Mouse (Mus musculus) spleen, adult 2 months (tissue): ENCODE results near the gene Rnf34. TPM values are rescaled to one million over a fixed set of nuclear protein-coding genes. Genes with fewer than 3 reads are reported as not detected.

Experiments
- DNase-seq, 2 experiments: peaks; one replicate each; pipeline versions ENCODE4 v3.0.0 to v3.0.0-alpha.2; 2012 to 2021; ENCODE audit warnings: low spot score in 2 of 2, low read depth in 1 of 2
- H3K27ac ChIP-seq: fragments of 200-500 bp; 2 replicates; pipeline ENCODE4 v1.5.1; 2012; ENCODE audit warnings: low read length, inconsistent platforms; ENCODE audit not compliant: insufficient read depth
- H3K27me3 ChIP-seq: fragments of 200-500 bp; 2 replicates; pipeline ENCODE4 v1.6.1; 2012; ENCODE audit warnings: mild to moderate bottlenecking, moderate library complexity, low read length, inconsistent platforms; ENCODE audit not compliant: control insufficient read depth, insufficient read depth
- H3K36me3 ChIP-seq: fragments of 200-500 bp; 2 replicates; pipeline ENCODE4 v1.6.1; 2012; ENCODE audit warnings: mild to moderate bottlenecking, low read length, inconsistent platforms; ENCODE audit not compliant: control insufficient read depth, insufficient read depth
- H3K4me1 ChIP-seq: fragments of 200-500 bp; 2 replicates; pipeline ENCODE4 v1.6.1; 2011; ENCODE audit warnings: inconsistent platforms; ENCODE audit not compliant: control insufficient read depth, insufficient read depth, insufficient read length
- H3K4me3 ChIP-seq: fragments of 200-500 bp; 2 replicates; pipeline ENCODE4 v1.5.1; 2011; ENCODE audit warnings: mild to moderate bottlenecking, inconsistent platforms; ENCODE audit not compliant: insufficient read depth, insufficient read length; ENCODE audit errors: extremely low read depth
- CTCF ChIP-seq: fragments of 200-500 bp; IDR thresholded peaks from 2 replicates; pipeline ENCODE4 v1.5.1; 2011; ENCODE audit warnings: mild to moderate bottlenecking, inconsistent platforms; ENCODE audit not compliant: insufficient read depth, insufficient read length, insufficient replicate concordance; ENCODE audit errors: extremely low read depth
- POLR2A ChIP-seq: fragments of 200-500 bp; IDR thresholded peaks from 2 replicates; pipeline ENCODE4 v1.6.1; 2011; ENCODE audit warnings: low read depth, low read length, inconsistent platforms
- WGBS: fragments of 180-500 bp; shearing (Covaris S2); methylation state at CpG from one replicate; pipeline ENCODE4 v1.1.7; 2018; 5-methylcytosine and 5-hydroxymethylcytosine counted together
- polyA plus RNA-seq: library from polyadenylated mRNA; depleted of rRNA; stranded (reverse); fragments of >200 nt; gene quantifications from 2 replicates; pipeline ENCODE4 v1.2.3, GENCODE M21; 2012

The Rnf34 gene
- polyA plus RNA-seq, 1 experiment = 7.0 TPM

DNA sequence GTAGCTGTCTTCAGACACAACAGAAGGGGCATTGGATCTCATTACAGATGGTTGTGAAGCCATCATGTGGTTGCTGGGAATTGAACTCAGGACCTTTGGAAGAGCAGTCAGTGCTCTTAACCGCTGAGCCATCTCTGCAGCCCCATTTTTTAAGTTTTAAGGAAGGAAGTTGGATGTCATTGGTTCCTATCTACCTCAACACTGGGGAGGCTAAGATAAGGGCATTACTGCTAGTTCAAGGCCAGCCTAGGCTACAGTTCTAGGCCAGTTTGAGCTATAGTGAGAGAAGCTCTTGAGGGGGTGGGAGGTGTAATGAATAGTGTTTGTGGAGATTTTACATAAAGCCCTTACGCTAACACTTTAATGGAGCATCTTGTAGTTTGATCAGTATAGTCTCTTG lies 13.2 kb downstream of the Rnf34 start:
- no peak for DNase-seq
- H3K27ac ChIP-seq = no peak overlapping the region
- WGBS = 95% methylated on average over 2 of the region's 2 CpGs
- TF ChIP-seq CTCF (no peak), POLR2A (no peak)
- H3K36me3 ChIP-seq = peaks cover 29% of the 10 kb centered on the region
- no peak overlapping the region for H3K4me3 ChIP-seq
- H3K4me1 ChIP-seq = no peaks in the 10 kb centered on the region
- no peaks in the 10 kb centered on the region for H3K27me3 ChIP-seq

DNA sequence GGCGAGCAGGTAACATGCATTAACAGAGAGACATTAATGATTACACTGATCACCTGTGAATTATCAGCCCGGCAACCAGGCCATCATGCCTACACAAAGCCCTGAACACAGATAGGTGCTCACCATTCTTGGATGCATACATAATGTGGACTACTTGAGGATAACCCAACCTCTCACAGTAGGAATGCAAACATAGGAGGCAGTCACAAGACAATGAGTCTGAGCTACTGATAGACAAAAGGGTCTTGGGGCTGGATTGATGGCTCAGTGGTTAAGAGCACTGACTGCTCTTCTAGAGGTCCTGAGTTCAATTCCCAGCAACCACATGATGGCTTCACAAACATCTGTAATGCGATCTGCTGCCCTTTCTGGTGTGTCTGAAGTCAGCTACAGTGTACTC lies 22.8 kb downstream of the Rnf34 start:
- TF ChIP-seq CTCF (no peak), POLR2A (no peak)
- Histone ChIP-seq H3K4me3 (no peak overlapping the region), H3K27ac (no peak overlapping the region), H3K4me1 (no peaks in the 10 kb centered on the region), H3K27me3 (no peaks in the 10 kb centered on the region), H3K36me3 (peaks cover 28% of the 10 kb centered on the region)
- 93% methylated on average over 3 of the region's 3 CpGs for WGBS
- DNase-seq = no peak

DNA sequence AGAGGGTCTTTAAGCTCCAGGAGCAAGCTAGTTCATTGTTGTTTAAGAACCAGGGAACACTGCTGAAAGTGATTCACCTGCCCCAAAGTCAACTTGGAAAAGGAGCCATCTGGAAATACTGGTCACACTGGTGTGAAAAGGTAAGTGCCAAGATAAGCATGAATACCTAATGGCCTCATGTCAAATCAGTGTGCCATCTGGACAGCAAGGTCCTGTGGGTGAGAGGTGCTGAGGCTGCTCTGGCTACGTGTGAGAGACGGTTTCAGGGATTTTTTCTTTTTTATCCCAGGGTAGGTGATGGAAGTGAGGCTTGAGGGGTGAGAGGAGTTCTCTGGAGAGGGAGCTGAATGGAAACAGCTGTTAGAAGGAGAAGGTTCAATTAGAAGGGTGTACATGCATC lies 23.7 kb downstream of the Rnf34 start:
- 86% methylated on average over 2 of the region's 2 CpGs for WGBS
- no peak for TF ChIP-seq POLR2A
- TF ChIP-seq CTCF = no peak
- no peak for DNase-seq
- no peaks in the 10 kb centered on the region for H3K4me1 ChIP-seq
- no peak overlapping the region for H3K4me3 ChIP-seq
- H3K36me3 ChIP-seq = peaks cover 28% of the 10 kb centered on the region
- H3K27me3 ChIP-seq = no peaks in the 10 kb centered on the region
- no peak overlapping the region for H3K27ac ChIP-seq

DNA sequence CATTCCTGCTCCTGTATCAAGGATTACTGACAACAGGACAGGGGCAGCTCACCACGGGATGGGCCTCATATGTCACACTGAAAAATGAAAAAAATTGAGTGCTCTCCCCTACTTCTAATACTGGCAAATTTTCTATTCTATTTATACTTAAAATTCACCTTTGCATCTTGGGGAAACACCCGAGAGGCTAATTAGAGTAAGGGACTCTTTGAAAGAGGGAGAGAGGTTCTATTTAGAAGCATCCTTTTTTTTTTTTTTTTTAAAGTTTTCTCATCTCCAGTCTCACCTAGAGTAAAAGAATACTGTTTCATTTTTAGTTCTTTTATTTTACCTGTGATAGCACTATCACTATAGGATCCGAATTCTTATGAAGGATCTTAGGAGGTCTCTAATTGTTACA lies 24.5 kb downstream of the Rnf34 start:
- no peak overlapping the region for H3K27ac ChIP-seq
- no peaks in the 10 kb centered on the region for H3K27me3 ChIP-seq
- no peak for DNase-seq
- H3K36me3 ChIP-seq = peaks cover 30% of the 10 kb centered on the region
- TF ChIP-seq CTCF (no peak), POLR2A (no peak)
- no peaks in the 10 kb centered on the region for H3K4me1 ChIP-seq
- WGBS = 83% methylated on average over 3 of the region's 3 CpGs
- no peak overlapping the region for H3K4me3 ChIP-seq

DNA sequence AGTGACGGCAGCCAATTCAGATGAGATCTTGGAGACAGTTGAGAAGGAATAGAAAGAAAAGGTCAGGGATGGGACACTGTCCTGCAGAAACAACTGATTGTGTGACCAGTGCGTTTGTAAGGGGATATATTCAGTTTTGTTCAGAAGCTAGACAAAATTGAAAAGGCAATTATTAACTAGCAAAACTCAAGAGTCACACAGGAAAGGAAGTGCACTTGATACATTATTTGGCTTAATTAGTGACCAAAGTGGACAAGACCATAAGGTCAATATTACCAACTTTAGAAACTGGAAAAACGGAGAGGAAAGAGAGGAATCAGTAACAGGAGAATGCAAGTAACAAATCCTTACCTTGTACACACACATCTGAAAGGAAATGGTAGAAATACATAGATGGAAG lies 26.8 kb downstream of the Rnf34 start:
- DNase-seq = no peak
- no peak overlapping the region for H3K4me3 ChIP-seq
- WGBS = 89% methylated on average over 3 of the region's 3 CpGs
- H3K4me1 ChIP-seq = no peaks in the 10 kb centered on the region
- no peaks in the 10 kb centered on the region for H3K27me3 ChIP-seq
- H3K36me3 ChIP-seq = peaks cover 29% of the 10 kb centered on the region
- TF ChIP-seq POLR2A = no peak
- no peak for TF ChIP-seq CTCF
- H3K27ac ChIP-seq = no peak overlapping the region

DNA sequence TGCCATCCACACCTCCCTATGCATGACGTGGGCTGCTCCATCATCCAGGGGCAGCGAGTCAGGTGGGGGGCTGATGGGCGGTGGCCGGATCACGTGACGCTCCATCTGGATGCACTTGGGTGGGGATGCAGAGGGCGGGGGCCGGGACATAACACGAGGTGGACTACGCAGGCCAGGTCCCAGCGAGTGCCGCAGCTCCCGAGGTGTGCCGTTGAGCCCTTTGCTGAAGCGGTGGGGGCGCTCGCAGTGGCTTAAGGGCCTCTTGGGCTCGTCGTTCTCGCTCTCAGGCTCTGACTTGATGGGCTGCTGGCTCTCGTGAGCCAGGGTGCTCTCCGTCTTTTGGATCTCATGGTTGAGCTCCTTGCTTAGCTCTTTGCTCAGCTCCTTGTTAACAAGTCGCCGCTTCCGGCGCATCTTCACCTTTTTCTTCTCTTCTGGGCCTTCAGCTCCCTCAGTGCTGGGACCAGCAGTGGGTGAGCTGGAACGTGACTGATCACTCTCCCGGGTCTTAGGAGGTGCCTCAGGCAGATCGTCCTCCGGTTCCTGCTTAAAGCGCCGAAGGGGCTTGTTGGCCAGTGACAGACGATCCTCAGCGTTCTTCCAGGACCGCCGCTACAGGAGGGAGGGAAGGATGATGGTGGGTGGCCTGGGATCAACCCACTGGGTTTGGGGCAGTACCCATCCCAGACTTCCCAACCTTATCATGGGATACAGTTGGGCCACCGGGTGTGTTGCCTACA lies 30.6 kb downstream of the Rnf34 start:
- WGBS = 95% methylated on average over 37 of the region's 37 CpGs
- no peaks in the 10 kb centered on the region for H3K27me3 ChIP-seq
- no peak overlapping the region for H3K4me3 ChIP-seq
- H3K4me1 ChIP-seq = no peaks in the 10 kb centered on the region
- no peak overlapping the region for H3K27ac ChIP-seq
- peaks cover 23% of the 10 kb centered on the region for H3K36me3 ChIP-seq
- DNase-seq = no peak
- no peak for TF ChIP-seq POLR2A
- no peak for TF ChIP-seq CTCF

DNA sequence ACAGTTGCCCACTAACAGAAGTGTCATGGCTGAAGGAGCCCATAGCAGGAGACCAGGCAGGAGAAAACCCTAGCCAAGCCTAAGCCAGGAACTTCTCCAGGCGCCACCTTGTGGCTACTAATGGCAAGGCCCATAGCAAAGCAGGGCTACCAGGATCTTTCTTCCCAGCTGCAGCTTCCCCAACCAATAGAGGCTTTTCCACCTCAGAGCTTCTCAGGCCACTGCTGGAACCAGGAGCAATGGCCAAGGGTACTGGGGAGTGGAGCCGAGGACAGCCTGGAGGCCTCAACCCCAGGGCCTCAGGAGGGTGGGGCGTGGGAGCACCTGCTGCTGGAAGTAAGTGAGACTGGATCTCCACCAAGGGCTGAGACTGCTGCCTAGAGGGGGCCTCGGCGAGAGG lies 31.5 kb downstream of the Rnf34 start:
- Histone ChIP-seq H3K4me3 (no peak overlapping the region), H3K36me3 (peaks cover 23% of the 10 kb centered on the region), H3K27ac (no peak overlapping the region), H3K27me3 (no peaks in the 10 kb centered on the region), H3K4me1 (no peaks in the 10 kb centered on the region; the same call in 1 of the 2 replicates)
- WGBS = 57% methylated on average over 5 of the region's 5 CpGs
- DNase-seq = peak; percentile 17 to 48
- TF ChIP-seq POLR2A (no peak), CTCF (peak; percentile 70; the same call in 1 of the 2 replicates)
